Mouse (Mus musculus) heart, adult 18-20 months (tissue): ENCODE measurements around the gene Lrrc28. TPM values are rescaled to one million over a fixed set of nuclear protein-coding genes. Genes with fewer than 3 reads are reported as not detected.
A peak's percentile ranks its signal among the peaks of the same experiment; 100 is the strongest.

Experiments
- DNase-seq, 2 experiments: peaks; one replicate each; pipeline ENCODE4 v3.0.0; 2021 to 2022; ENCODE audit warnings: mixed read lengths in 1 of 2
- total RNA-seq, 2 experiments: library from RNA; stranded (reverse); gene quantifications; 2 replicates each; pipeline ENCODE4 v1.2.3; 2021

Lrrc28 gene
- total RNA-seq, 2 experiments from 2014 or later, result 12.8 to 13.9 TPM

DNA sequence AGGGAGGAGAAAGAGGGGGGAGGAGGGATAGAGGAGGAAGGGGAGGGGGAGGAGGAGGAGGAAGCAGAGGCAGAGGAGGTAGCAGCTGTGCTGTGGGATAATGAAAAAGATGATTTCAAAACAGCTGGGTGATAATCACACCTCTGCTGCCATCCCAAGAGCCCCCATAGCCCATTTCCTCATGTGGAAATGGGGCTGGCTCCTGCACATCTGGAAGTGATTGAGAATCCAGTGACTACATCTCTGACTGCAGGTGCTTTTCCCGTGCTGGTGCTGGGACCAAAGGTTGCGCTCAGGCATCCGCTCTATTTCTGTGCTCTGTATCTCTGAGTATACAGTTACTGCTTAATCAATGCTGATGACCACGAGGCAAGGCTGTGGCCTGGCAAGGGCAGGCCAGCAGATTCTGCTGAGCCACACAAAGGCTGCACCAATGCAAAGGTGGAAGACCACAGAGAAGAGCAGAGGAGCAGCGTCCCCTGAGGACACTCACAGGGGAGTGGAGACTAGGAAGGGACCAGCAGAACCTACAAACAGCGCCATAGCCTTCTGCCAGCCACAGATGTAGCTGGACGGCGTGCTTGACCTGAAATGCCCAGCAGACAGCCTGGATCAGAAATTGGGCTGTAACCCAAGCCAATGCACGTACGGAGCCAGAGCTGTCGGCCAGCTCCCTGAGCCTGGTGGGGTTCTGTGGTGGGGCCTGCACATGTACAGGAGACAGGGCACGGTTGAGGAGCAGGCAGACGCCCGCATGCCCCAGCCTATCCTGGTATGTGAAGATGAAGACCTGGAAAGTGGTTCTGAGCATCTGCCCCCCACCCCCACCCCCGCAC, 157.9 kb downstream of the Lrrc28 start:
- DNase-seq, result peak; percentile 53 to 65

GRCm38 (mm10) chr7:67486417-67486816, 158.7 kb downstream of the Lrrc28 start:
- DNase-seq, result no peak

DNA sequence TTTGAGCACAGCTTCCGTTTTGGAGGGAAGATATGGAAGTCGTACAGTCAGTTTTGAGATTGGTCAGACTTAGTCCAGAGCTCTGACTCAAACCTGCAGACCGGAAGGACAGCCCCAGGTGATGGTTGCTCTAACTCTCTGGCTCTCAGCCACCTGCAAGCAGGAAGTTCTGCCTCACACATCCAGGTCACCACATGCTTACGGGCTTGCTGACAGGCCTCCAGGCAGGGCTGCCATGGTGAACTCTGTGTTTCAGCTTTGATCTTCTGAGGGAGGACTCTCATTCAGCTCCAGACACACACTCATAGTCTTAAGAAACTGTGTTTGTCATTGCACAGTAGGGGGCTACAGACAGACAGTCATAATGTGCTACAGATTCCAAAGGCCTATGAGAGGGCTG, 161.4 kb downstream of the Lrrc28 start:
- no peak for DNase-seq

- peak; percentile 68 to 71 for DNase-seq
Observed at GRCm38 (mm10) chr7:67479576-67480413, 165.3 kb downstream of the Lrrc28 start.

DNA sequence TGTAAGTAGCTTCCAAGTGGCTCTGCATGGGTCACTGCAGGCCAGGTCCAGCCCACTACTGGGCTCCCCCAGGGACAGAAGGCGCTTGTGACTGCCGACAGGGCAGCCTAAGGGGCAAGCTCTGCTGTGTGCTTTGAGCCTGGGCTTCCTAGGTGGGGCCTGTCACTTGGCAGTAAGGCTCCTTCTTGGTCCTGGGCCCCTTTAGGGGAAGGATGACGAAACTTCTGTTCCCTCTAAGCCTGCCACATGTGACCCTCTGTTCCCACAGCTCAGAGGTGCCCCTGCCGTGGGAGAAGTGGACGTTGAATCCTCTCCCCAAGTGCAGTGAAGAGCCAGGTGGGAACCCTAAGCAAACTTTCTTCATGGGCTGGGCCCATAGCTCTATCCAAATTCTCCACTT, 165.9 kb downstream of the Lrrc28 start:
- DNase-seq, result no peak

DNA sequence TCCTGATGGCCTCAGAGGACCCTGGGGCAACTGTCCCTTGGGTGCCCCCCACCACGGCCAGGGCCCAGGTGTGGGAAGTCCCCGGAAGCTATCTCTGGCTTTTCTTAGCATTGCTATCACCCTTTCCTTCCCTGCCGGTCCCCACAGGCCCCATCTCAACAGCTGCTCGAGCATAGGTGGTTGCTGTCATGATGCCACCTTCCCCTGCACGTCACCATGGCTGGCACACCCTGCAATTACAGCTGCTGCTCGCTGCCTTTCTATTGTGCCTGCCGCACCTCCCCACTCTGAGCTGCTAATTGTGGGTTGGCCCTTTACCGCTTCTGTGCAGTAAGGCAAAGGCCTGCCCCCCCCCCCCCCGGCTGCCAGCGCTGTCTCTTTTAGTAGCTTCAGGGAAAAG, 167.1 kb downstream of the Lrrc28 start:
- no peak for DNase-seq

DNA sequence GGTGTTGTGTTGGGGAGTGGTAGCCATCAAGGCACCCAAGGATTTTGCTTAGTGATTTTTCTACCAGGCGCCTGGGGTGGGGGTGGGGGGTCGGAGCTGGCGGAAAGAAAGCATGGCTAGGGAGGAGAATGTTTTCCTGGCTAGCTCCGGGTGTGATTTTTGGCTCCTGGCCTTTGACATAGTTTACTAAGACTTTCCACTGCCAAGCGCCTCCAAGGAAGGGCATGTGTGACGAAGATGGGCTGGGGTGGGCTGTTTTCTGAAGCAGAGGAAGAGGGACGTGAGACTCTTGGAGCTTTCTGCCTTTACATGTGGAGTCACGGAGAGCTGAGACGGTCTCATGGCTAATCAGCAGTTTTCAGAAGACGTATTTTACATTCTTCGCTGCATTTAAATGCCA, 173.8 kb downstream of the Lrrc28 start:
- DNase-seq, result peak; percentile 78 to 79

DNA sequence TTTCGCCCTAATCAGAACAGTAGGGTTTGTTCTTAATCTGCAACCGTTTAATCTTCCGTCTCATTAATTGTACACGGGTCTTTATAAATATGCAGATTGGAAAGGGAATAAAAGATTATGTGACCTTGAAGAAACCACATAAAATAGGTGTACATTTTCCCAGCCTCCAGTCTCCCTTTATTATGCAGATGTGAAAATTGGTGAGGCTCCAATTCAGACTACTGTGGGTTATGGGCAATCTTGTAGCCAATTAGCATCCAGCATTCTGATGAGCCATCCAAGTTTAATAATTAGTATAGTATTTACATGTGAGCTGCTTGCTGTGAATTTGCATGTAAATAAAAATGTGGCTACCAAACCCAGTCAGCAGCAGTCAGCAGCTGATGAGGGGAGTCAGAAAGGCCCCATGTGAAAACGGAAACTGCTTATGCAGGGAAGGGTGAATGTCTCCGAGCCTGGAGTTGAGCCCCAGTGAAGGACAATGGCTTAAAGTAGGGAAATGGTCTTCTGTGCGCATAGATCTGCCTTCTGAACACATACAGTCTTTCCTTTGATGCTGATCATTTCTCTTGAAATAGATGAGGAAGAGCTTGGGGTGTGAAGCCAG, 176.2 kb downstream of the Lrrc28 start:
- DNase-seq, result no peak

DNA sequence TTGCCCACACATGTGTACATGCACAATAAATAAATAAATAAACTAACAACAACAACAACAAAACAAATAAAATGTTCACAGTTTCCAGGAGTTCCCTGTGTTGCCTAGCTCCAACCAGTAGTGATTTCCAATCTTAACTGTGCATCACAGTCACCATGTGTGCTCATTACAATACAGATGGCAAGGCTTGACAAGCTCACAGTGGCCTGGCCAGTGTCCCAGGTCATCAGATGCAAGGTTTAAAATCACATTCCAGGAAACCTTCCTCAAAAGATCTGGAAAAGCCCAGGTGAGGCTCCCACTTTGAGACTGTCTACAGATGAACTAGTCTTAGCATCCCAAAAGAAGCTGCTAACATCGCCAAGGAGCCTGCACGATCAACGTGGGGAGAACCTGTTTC, 176.9 kb downstream of the Lrrc28 start:
- no peak for DNase-seq

DNA sequence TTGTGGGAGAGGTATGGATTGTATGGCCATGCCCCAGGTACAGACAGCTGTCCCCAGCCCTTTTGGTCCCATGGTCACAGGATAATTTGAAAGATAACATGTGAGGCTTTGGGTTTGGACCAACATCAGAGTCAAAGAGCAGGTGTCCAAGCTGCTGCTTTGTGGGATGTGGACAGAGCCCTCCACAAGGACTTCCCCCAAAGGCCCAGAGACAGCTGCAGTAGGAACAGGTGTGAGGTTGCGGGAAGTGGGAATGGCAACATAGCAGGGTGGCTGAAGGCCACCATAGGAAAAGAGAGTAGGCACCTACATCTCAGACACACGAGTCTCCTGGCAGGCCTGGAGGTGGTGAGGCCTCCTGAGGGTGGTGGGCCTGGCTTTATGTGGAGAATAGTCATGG, 178.7 kb downstream of the Lrrc28 start:
- no peak for DNase-seq

- DNase-seq, result peak in 1 of 2 experiments; percentile 55
Observed at GRCm38 (mm10) chr7:67464633-67465032, 180.4 kb downstream of the Lrrc28 start.

DNA sequence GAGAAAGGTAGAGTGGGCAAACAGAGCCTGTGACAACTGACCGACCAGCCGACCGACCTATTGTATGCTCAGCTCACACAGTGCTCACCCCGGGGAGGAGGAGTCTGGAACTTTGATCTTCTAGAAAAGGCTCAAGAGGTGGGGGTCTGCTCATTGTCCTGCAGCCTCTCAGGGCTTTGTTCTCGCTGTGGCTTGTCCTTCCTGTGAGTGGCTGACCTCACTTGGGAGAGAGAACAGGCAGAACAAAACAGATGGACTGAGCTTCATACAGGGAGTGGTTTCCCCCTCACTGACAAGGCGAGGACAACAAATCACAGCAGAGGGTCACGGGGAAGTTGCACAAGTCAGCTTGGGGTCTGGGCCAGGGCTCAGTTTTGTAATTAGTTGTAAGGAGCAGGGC, 181.5 kb downstream of the Lrrc28 start:
- peak; percentile 69 to 87 for DNase-seq

Other genes with a start within 250 kb of the Lrrc28 start
- 10 to 100 TPM; 16.7 to 18.2 TPM for gene Ttc23, start 2.1 kb upstream of the Lrrc28 start, total RNA-seq
- 10 to 100 TPM in 1 of 2 experiments, 1 to 10 TPM in 1; 9.6 to 10.6 TPM for gene Synm, start 114.5 kb upstream of the Lrrc28 start, total RNA-seq